Mouse (Mus musculus): ENCODE results near the gene Lsm6.

Lsm6 gene

GRCm38 (mm10) chr8:78806006-78806405 is 14.9 kb downstream of the Lsm6 start:
- no peak for DNase-seq (ENCODE audit: low spot score)

DNA sequence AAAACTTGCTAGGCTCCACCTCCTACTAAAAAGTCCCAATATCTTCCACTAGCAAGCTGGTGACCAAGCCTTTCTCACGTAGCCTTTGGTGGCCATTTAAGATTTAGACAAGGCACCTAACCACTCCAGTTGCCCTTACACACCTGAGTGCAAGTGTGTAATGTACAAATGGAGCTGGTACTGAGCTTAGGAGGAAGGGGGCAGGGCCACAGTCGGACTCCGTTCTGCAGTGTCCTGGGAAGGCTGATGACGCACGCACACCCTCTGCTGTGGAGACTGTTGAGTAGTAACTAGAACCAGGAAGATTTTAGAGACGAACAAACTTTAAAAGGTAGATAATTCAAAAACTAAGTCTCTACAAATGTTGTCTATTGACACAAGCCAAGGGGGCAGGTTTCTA is 19.7 kb downstream of the Lsm6 start:
- DNase-seq (ENCODE audit: low spot score) = no peak

DNA sequence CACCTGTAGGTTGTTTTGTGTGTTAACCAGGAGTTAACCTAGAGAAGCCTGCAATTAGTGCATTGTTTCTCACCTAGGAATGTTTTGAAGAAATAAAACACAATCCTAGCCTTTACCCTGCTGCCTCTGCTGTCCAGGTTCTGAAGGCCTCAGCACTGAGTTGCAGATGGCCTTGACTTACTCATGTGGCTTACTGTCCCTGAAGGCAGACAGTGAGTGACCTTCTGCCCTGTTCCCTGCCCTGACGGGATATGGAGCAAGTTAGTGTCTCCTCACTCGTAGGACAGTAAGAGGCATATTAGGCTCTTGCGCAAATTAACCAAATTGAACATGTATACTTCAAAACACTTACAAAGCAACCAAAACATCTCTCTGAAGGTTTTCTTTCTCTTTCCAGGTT is 22.3 kb downstream of the Lsm6 start:
- DNase-seq (ENCODE audit: low spot score) = no peak

GRCm38 (mm10) chr8:78797985-78798384 is 23.0 kb downstream of the Lsm6 start:
- DNase-seq (ENCODE audit: low spot score) = no peak

DNA sequence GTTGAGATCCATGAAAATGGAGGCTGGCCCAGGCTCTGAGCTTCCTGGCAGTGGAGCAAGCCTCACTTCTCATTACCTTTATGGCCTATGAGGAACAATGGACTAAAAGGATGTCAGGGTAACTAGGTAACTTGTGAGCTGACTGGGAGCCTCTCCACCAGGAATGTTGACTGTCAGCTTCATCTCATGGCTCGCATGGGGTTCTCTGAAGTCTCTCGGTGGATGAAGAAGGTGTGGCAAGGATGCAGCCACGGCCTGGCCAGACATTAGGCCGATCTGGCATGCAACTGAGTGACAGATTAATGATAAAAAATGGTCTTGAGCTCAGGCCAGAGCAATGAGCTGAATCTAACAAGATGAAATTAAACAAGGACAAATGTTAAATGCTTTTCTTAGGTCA is 27.7 kb downstream of the Lsm6 start:
- no peak for DNase-seq (ENCODE audit: low spot score)

DNA sequence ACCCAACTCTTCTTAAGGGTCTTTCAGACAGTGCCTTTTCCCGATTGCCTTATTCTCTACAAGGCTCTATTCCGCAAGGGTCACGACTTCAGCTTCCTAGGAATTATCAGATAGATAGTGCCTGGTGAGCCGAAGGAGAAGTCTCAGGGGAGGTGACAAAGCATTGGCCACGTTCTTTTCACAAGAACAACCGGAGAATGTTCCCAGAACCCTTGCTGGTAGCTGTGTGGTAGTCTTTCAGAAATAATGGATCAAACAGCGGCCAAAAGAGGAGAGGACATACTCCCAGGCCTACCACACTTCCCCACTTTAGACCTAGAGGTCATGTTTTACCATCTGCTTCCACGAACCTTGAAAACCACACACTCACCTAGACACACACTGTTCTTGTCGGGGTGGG is 44.1 kb downstream of the Lsm6 start:
- no peak for DNase-seq (ENCODE audit: low spot score)

- DNase-seq (ENCODE audit: low spot score) = no peak
These were observed 49.7 kb downstream of the Lsm6 start for GRCm38 (mm10) chr8:78771256-78771655.

GRCm38 (mm10) chr8:78770584-78770983 is 50.4 kb downstream of the Lsm6 start:
- DNase-seq (ENCODE audit: low spot score) = no peak

GRCm38 (mm10) chr8:78765556-78765955 is 55.4 kb downstream of the Lsm6 start:
- DNase-seq (ENCODE audit: low spot score) = no peak

- DNase-seq (ENCODE audit: low spot score) = no peak
These were observed 56.0 kb downstream of the Lsm6 start for GRCm38 (mm10) chr8:78764976-78765375.

GRCm38 (mm10) chr8:78759139-78759538 is 61.8 kb downstream of the Lsm6 start:
- DNase-seq (ENCODE audit: low spot score) = no peak

GRCm38 (mm10) chr8:78754986-78755385 is 66.0 kb downstream of the Lsm6 start:
- no peak for DNase-seq (ENCODE audit: low spot score)

Measured in ovary, adult 18-20 months (tissue).